Mouse (Mus musculus) heart, postnatal 25 days (tissue): ENCODE results near the gene Zfp949. TPM values are rescaled to one million over a fixed set of nuclear protein-coding genes. Genes with fewer than 3 reads are reported as not detected.

Experiments used
- DNase-seq: peaks from one replicate; pipeline ENCODE4 v3.0.0; 2022; ENCODE audit warnings: low spot score
- intact Hi-C: fragments of 180-260 bp; cut with DNase I; formaldehyde crosslinking; loops from one replicate; pipeline ENCODE4 v1.15.1; 2025
- total RNA-seq, 2 experiments: library from RNA; stranded (reverse); gene quantifications; 2 replicates each; pipeline ENCODE4 v1.2.3; 2021

Zfp949 gene
- total RNA-seq: 1 to 10 TPM; 6.0 to 9.6 TPM

- peak; percentile 29 for DNase-seq
- intact Hi-C loops: loop anchor here (1.0 to 10.0 kb wide), 5 partner anchors 67 to 1523 kb away; partner anchors contain the start of gene Cyb5r4
Measured at GRCm38 (mm10) chr9:88547851-88548613, at the start of gene Zfp949. Zfp949 (plus strand) TSS chr9:88548020.

GRCm38 (mm10) chr9:88500112-88500511 is 47.7 kb upstream of the Zfp949 start:
- no peak for DNase-seq
- intact Hi-C loops: no loop called here

GRCm38 (mm10) chr9:88501846-88502245 is 46.0 kb upstream of the Zfp949 start:
- intact Hi-C loops: no loop called here
- DNase-seq: no peak

- intact Hi-C loops: no loop called here
Measured at GRCm38 (mm10) chr9:88515546-88515945, 32.3 kb upstream of the Zfp949 start.

GRCm38 (mm10) chr9:88516361-88516995 is 31.3 kb upstream of the Zfp949 start:
- no peak for DNase-seq
- intact Hi-C loops: no loop called here

More at GRCm38 (mm10) chr9:88515546-88515945, 32.3 kb upstream of the Zfp949 start:
- no peak for DNase-seq

GRCm38 (mm10) chr9:88519390-88520121 is 28.3 kb upstream of the Zfp949 start:
- no peak for DNase-seq
- intact Hi-C loops: loop anchor here (5.0 kb wide), 1 partner anchor 82 kb away; the partner anchor contains the start of gene Snx14

GRCm38 (mm10) chr9:88520122-88520848 is 27.5 kb upstream of the Zfp949 start:
- no peak for DNase-seq
- intact Hi-C loops: loop anchor here (5.0 kb wide), 1 partner anchor 83 kb away; the partner anchor contains the start of gene Snx14

- no peak for DNase-seq
- intact Hi-C loops: loop anchor here (5.0 kb wide), 1 partner anchor 84 kb away; the partner anchor contains the start of gene Snx14
Measured at GRCm38 (mm10) chr9:88520849-88521483, 26.9 kb upstream of the Zfp949 start.

- intact Hi-C loops: loop anchor here (2.0 to 5.0 kb wide), 2 partner anchors 41 to 85 kb away; partner anchors contain the start of gene Snx14
Measured at GRCm38 (mm10) chr9:88521961-88522568, 25.8 kb upstream of the Zfp949 start.

GRCm38 (mm10) chr9:88522569-88523334 is 25.1 kb upstream of the Zfp949 start:
- intact Hi-C loops: loop anchor here (1.0 to 5.0 kb wide), 3 partner anchors 21 to 85 kb away; partner anchors contain the start of gene Snx14
- peak; percentile 93 for DNase-seq

More at GRCm38 (mm10) chr9:88521961-88522568, 25.8 kb upstream of the Zfp949 start:
- no peak for DNase-seq

GRCm38 (mm10) chr9:88523335-88523668 is 24.5 kb upstream of the Zfp949 start:
- intact Hi-C loops: loop anchor here (1.0 to 5.0 kb wide), 3 partner anchors 20 to 86 kb away; partner anchors contain the start of gene Snx14
- no peak for DNase-seq

- DNase-seq: no peak
- intact Hi-C loops: loop anchor here (5.0 kb wide), 1 partner anchor 87 kb away; the partner anchor contains the start of gene Snx14
Measured at GRCm38 (mm10) chr9:88524367-88524766, 23.5 kb upstream of the Zfp949 start.

- intact Hi-C loops: loop anchor here (5.0 kb wide), 1 partner anchor 87 kb away; the partner anchor contains the start of gene Snx14
- DNase-seq: no peak
Measured at GRCm38 (mm10) chr9:88524796-88525195, 23.0 kb upstream of the Zfp949 start.

GRCm38 (mm10) chr9:88525341-88525740 is 22.5 kb upstream of the Zfp949 start:
- DNase-seq: no peak
- intact Hi-C loops: no loop called here

- intact Hi-C loops: no loop called here
- no peak for DNase-seq
Measured at GRCm38 (mm10) chr9:88527956-88528355, 19.9 kb upstream of the Zfp949 start.

GRCm38 (mm10) chr9:88528736-88529135 is 19.1 kb upstream of the Zfp949 start:
- no peak for DNase-seq
- intact Hi-C loops: no loop called here

- intact Hi-C loops: no loop called here
- DNase-seq: no peak
Measured at GRCm38 (mm10) chr9:88529571-88529970, 18.2 kb upstream of the Zfp949 start.
